Mouse (Mus musculus): ENCODE measurements at regions not wholly inside any gene's neighbourhood (a gene's known extent, or its start where the extent isn't known, plus 50 kb on each side); places are given as distances from the start of the nearest gene placed in this dataset.

GRCm38 (mm10) chr19:53461025-53462015, 67.6 kb upstream of the Dusp5 start:
- Histone ChIP-seq H3ac (ENCODE audit: control insufficient read depth, insufficient read length) (no peak overlapping the region), H3K4me3 (no peak overlapping the region), H3K4me2 (ENCODE audit: low read depth) (no peak overlapping the region), H3K79me2 (ENCODE audit: control insufficient read depth, insufficient read depth) (no peaks in the 10 kb centered on the region), H3K27me3 (ENCODE audit: control insufficient read depth, insufficient read depth, insufficient read length) (no peaks in the 10 kb centered on the region), H3K36me3 (ENCODE audit: control insufficient read depth, insufficient read depth) (no peaks in the 10 kb centered on the region)
- TF ChIP-seq MAX (IDR thresholded peaks at IDR 0.05; ENCODE audit: low read depth) (no peak), MYOG (IDR thresholded peaks at IDR 0.05; ENCODE audit: control insufficient read depth in 1 of 3, insufficient read depth in 1 of 3, insufficient read length in 2 of 3, low read depth in 2 of 3) (no peak)

- Histone ChIP-seq H3K27me3 (ENCODE audit: control insufficient read depth, insufficient read depth, insufficient read length) (no peaks in the 10 kb centered on the region), H3K4me3 (no peak overlapping the region), H3K79me2 (ENCODE audit: control insufficient read depth, insufficient read depth) (no peaks in the 10 kb centered on the region), H3K36me3 (ENCODE audit: control insufficient read depth, insufficient read depth) (no peaks in the 10 kb centered on the region), H3ac (ENCODE audit: control insufficient read depth, insufficient read length) (no peak overlapping the region), H3K4me2 (ENCODE audit: low read depth) (no peak overlapping the region)
- TF ChIP-seq MAX (IDR thresholded peaks at IDR 0.05; ENCODE audit: low read depth) (no peak), POLR2A (IDR thresholded peaks at IDR 0.05; ENCODE audit: insufficient read length, low read depth) (no peak), TCF3 (IDR thresholded peaks at IDR 0.05; ENCODE audit: insufficient read length, low read depth) (no peak), REST (IDR thresholded peaks at IDR 0.05; ENCODE audit: insufficient read depth, insufficient read length) (no peak), E2F4 (IDR thresholded peaks at IDR 0.05; ENCODE audit: insufficient read depth) (no peak)
Measured at GRCm38 (mm10) chr19:53460312-53461024, 68.4 kb upstream of the Dusp5 start.

- TF ChIP-seq MYOD1 (IDR thresholded peaks at IDR 0.05; ENCODE audit: control insufficient read depth in 1 of 3, insufficient read length in 2 of 3, low read depth in 2 of 3): no peak
- no peak for TF ChIP-seq POLR2AphosphoS2 (IDR thresholded peaks at IDR 0.05; ENCODE audit: insufficient read length, low read depth)
- TF ChIP-seq SRF (IDR thresholded peaks at IDR 0.05; ENCODE audit: control insufficient read depth, insufficient read length, low read depth): no peak
- no peak for TF ChIP-seq TCF12 (IDR thresholded peaks at IDR 0.05; ENCODE audit: insufficient read depth, poor library complexity, severe bottlenecking)
- TF ChIP-seq MAX (IDR thresholded peaks at IDR 0.05; ENCODE audit: low read depth): no peak
- no peak for TF ChIP-seq REST (IDR thresholded peaks at IDR 0.05; ENCODE audit: insufficient read depth, insufficient read length)
- no peak for TF ChIP-seq E2F4 (IDR thresholded peaks at IDR 0.05; ENCODE audit: insufficient read depth)
- TF ChIP-seq POLR2A (IDR thresholded peaks at IDR 0.05; ENCODE audit: insufficient read length, low read depth): no peak
- no peak for TF ChIP-seq CEBPB (IDR thresholded peaks at IDR 0.05; ENCODE audit: insufficient read depth, poor library complexity, severe bottlenecking)
- no peak for TF ChIP-seq TCF3 (IDR thresholded peaks at IDR 0.05; ENCODE audit: insufficient read length, low read depth)
- no peak for TF ChIP-seq USF1 (IDR thresholded peaks at IDR 0.05; ENCODE audit: low read depth)
- no peak for TF ChIP-seq MYOG (IDR thresholded peaks at IDR 0.05; ENCODE audit: control insufficient read depth in 1 of 3, insufficient read depth in 1 of 3, insufficient read length in 2 of 3, low read depth in 2 of 3)
- Histone ChIP-seq H3K27me3 (ENCODE audit: control insufficient read depth, insufficient read depth, insufficient read length) (no peaks in the 10 kb centered on the region), H3K36me3 (ENCODE audit: control insufficient read depth, insufficient read depth) (no peaks in the 10 kb centered on the region), H3K79me2 (ENCODE audit: control insufficient read depth, insufficient read depth) (no peaks in the 10 kb centered on the region), H3ac (ENCODE audit: control insufficient read depth, insufficient read length) (no peak overlapping the region), H3K4me3 (no peak overlapping the region), H3K4me2 (ENCODE audit: low read depth) (no peak overlapping the region)
Measured at GRCm38 (mm10) chr19:53459407-53459788, 69.0 kb upstream of the Smndc1 start.

- Histone ChIP-seq H3K27me3 (ENCODE audit: control insufficient read depth, insufficient read depth, insufficient read length) (no peaks in the 10 kb centered on the region), H3K79me2 (ENCODE audit: control insufficient read depth, insufficient read depth) (no peaks in the 10 kb centered on the region), H3K36me3 (ENCODE audit: control insufficient read depth, insufficient read depth) (no peaks in the 10 kb centered on the region), H3ac (ENCODE audit: control insufficient read depth, insufficient read length) (no peak overlapping the region), H3K4me2 (ENCODE audit: low read depth) (no peak overlapping the region), H3K4me3 (no peak overlapping the region)
- TF ChIP-seq REST (IDR thresholded peaks at IDR 0.05; ENCODE audit: insufficient read depth, insufficient read length) (no peak), MYOG (IDR thresholded peaks at IDR 0.05; ENCODE audit: control insufficient read depth in 1 of 3, insufficient read depth in 1 of 3, insufficient read length in 2 of 3, low read depth in 2 of 3) (no peak), MYOD1 (IDR thresholded peaks at IDR 0.05; ENCODE audit: control insufficient read depth in 1 of 3, insufficient read length in 2 of 3, low read depth in 2 of 3) (no peak), SRF (IDR thresholded peaks at IDR 0.05; ENCODE audit: control insufficient read depth, insufficient read length, low read depth) (no peak), MAX (IDR thresholded peaks at IDR 0.05; ENCODE audit: low read depth) (no peak), CEBPB (IDR thresholded peaks at IDR 0.05; ENCODE audit: insufficient read depth, poor library complexity, severe bottlenecking) (no peak), TCF3 (IDR thresholded peaks at IDR 0.05; ENCODE audit: insufficient read length, low read depth) (no peak), TCF12 (IDR thresholded peaks at IDR 0.05; ENCODE audit: insufficient read depth, poor library complexity, severe bottlenecking) (no peak), E2F4 (IDR thresholded peaks at IDR 0.05; ENCODE audit: insufficient read depth) (no peak), POLR2AphosphoS2 (IDR thresholded peaks at IDR 0.05; ENCODE audit: insufficient read length, low read depth) (no peak), USF1 (IDR thresholded peaks at IDR 0.05; ENCODE audit: low read depth) (no peak), POLR2A (IDR thresholded peaks at IDR 0.05; ENCODE audit: insufficient read length, low read depth) (no peak)
Measured at GRCm38 (mm10) chr19:53458770-53459406, 68.5 kb upstream of the Smndc1 start.
